Mouse (Mus musculus) kidney, adult 8-10 months (tissue): ENCODE measurements around the gene Snx29.
A peak's percentile ranks its signal among the peaks of the same experiment; 100 is the strongest.
"Not testable (repeated sequence)": the region's sequence is repeated elsewhere in the genome, so short reads cannot be mapped to it uniquely, and the experiment has no call there.

Source experiments
- DNase-seq, 2 experiments: peaks; one replicate each; pipeline ENCODE4 v3.0.0; 2022

Gene Snx29

GRCm38 (mm10) chr16:11360576-11360975, 37.9 kb downstream of the Snx29 start:
- not testable (repeated sequence) for DNase-seq

DNA sequence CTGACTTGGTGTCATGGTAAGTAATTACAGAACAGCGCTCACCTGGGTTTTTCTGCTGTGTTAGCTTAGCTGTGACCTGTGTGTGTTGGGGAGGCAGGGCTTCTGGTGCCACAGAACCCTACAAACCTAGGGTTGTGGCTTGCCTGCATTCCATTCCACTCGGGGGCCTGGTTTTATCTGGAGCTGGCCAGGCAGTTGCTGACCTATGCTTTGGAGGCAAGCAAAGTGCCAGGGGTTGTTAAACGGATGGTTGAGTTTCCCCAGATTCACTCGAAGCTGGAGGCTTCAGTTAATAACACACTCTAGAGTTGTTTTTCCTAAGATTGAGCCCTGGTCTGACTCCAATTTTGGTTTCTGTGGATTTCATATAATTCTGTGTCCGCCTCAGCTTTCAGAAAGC, 42.9 kb downstream of the Snx29 start:
- peak; percentile 90 to 95 for DNase-seq

- no peak for DNase-seq
Measured at GRCm38 (mm10) chr16:11366851-11367250, 44.1 kb downstream of the Snx29 start.

DNA sequence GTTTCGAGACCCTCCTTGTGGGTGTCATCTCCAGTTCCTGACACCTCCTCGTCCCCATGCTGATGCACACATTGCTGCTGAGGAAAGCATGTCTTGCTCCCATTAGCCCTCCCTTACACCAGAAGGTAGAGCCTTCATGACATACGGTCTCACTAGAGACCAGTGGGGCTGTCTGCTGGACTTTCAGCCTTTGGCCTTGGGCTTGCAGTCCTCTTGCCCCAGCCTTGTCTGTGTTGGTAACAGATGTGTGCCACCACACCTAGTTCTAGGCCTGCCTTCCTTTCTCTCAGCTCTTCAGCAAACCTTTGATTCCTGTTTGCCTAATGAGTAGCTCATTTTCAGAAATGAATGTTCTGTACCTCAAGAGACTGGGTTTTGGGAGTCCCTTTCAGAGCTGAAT, 45.7 kb downstream of the Snx29 start:
- peak in 1 of 2 experiments; percentile 47 for DNase-seq

GRCm38 (mm10) chr16:11369162-11369561, 46.5 kb downstream of the Snx29 start:
- DNase-seq = no peak

GRCm38 (mm10) chr16:11369642-11370041, 46.9 kb downstream of the Snx29 start:
- DNase-seq = peak in 1 of 2 experiments; percentile 58

DNA sequence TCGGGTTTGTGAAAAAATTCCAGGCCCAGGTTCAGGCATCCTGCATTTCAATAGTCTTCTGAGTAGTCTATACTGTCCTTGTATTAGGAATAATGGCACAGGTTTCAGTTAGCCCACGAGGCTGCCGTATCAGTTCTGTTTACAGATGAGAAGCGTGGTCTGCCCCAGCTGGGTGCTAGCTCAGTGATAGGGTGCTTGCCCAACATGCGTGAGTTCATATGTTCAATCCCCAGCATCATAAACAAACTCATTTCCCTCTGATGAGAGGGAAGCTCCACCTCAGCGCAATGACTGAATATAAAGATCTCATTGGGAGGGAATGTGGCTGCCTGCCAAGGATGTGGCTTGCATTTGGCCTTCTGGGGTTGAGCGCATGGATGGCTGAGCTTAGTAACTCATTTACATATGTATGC, 47.4 kb downstream of the Snx29 start:
- DNase-seq = no peak

DNA sequence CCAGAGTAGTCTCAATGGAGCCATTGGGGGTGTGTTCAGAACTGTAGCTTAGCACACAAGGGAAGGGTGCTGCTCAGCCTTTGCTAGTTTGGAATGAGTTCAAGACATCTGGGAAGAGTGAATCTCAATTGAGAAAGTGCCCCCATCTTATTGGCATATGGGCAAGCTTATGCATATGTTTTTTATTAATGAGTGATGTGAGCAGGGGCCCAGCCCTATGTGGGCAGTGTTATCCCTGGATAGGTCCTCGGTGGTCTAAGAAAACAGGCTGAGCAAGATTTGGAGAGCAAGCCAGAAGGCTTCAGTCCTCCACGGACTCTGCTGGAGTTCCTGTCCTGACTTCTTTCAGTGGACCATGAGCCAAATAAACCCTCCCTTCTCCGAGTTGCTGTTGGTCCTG, 56.6 kb downstream of the Snx29 start:
- DNase-seq = no peak

DNA sequence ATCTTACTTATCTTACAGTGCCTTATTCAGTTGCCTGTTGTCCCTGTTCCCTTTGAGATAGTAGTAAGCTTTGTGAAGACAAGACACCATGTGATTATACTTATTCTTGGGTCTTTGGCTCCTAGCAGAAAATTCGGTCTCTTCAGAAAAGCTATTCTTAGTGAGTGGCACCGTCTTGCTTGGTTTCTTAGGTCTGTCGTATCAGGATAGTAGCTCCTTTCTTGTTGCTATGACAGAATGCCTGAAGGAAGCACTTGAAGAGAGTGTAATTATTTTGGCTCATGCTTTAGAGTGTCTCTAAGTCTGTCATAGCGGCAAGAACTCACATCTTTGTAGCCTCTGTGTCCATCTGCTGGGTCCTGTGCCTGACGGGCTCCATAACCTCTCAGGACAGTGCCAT, 57.3 kb downstream of the Snx29 start:
- DNase-seq = no peak

DNA sequence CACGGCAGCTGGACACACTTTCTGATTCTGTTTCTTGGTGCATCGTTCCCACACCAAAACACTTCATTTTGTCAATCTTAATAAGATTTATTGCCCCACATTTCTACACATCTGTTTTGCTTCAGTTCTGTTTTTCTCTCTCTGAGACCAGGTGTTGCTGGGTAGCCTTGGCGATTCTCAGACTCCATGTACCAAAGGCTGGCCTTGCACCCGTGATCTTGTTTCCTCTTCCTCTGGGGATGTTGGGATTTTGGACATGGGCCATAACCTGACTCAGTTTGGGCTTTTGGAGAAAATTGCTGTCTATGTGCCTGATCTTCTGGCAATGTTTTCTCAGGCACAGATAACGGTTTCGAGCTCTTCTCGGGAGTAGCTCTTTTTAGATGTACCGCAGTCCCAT, 58.2 kb downstream of the Snx29 start:
- no peak for DNase-seq

- DNase-seq = no peak
Measured at GRCm38 (mm10) chr16:11384361-11384760, 61.7 kb downstream of the Snx29 start.

GRCm38 (mm10) chr16:11385150-11385549, 62.4 kb downstream of the Snx29 start:
- DNase-seq = no peak

- no peak for DNase-seq
Measured at GRCm38 (mm10) chr16:11385798-11386197, 63.1 kb downstream of the Snx29 start.

- no peak for DNase-seq
Measured at GRCm38 (mm10) chr16:11386221-11386620, 63.5 kb downstream of the Snx29 start.

GRCm38 (mm10) chr16:11388085-11388484, 65.4 kb downstream of the Snx29 start:
- DNase-seq = no peak

DNA sequence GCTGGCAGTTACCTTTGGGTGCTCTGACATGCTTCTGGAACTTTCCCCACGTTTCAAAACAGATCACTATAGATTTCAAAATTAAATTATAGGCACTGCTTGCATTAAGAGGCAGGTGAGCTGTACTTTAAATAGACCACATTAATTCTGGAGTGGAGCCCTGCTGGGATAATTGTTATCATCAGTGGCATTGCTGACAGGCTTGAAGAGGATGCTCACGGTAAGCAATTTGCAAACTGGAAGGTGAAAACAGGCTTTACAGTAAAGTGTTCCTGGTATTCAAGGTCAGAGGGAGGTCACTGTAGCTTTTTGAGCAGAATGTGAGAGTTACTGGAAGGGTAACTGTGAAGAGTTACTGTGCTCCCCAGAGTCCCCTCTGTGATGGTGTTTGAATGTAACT, 66.6 kb downstream of the Snx29 start:
- DNase-seq = no peak

DNA sequence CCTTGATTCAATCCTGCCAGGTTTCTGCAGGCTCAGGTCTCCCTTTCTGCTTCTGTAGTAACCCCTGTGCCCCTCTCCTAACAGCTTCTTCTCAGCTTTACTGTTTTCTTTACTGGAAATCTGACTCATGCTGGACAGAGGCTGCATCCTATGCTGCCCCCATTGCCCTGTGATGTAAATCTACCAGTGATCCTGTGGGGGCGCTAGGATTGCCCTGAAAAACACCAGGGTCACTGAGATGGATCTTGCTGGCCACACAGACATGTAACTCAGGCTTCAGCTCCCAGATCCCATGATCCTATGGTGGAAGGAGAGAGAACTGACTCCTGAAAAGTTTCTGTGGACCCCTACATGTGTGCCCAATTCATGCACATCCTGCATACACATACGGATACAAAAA, 73.9 kb downstream of the Snx29 start:
- no peak for DNase-seq

GRCm38 (mm10) chr16:11399386-11399785, 76.7 kb downstream of the Snx29 start:
- no peak for DNase-seq

DNA sequence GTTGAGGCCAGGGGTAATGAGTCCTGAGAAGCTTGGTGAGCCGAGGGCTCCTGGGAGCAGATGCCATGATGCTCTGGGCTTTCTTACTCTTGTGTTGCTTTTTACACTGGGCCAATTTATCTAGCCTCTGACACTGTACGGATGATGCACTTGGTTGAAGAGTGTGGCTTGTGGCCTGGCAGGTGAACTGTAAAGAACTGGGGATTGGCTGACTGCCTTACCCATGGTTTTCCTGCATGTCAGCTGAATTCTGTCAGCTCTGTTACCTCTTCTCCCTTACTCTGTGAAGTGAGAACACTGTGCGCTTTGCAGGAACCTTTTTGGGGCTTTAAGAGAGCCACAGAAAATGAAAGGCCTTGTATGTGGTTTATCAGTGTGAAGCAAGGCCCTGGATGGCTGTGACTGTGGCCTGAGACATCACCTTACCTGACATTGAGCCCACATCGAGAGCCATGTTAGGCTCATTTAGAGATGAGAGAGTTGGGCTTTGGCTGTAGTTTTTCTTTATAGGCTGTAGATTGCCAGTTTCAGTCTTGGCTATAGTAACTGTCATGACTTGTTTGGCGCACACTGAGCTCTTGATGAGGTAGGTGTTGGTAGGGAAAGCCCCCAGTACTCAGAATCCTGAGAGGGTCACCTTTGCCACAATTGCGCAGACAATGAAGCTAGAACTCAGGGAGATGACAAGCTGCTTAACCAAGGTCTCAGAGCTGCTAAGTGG, 77.3 kb downstream of the Snx29 start:
- peak in 1 of 2 experiments; percentile 55 for DNase-seq

DNA sequence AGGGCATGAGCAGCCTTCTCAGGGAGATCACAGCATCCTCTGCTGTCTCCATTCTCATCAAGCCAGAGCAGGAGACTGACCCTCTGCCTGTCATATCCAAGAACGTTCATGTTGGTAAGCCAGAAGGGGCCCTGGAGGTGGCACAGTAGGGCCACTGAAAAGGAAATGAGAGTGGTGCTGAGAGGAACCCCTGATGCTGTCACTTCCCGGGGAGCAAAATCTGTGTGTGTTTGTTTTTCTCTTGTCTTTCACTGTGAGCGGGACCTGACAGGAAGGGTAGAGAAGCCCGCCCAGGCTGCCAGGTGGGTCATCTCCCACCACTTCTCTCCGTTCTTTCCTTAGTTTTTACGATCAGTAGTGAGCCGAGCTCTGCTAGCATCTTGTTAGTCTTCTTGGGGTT, 78.2 kb downstream of the Snx29 start:
- DNase-seq = no peak

DNA sequence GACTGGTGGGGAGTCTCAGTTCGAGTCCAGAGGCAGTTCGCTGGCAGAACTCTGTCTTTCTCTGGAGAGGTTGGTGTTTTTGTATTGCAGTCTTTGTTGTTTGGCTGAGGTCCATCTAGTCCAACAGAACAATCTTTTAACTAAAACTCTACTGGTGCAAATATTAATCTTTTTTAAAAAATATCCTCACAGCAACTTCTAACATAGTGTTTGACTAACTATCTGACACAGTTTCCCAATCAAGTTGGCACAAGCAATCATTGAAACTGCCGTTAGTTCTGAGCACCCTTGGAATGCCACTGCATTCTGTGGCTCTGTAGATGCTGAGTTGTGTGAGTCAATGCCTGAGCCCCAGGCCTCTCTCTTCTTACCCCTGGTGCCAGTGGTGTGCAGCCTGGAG, 82.5 kb downstream of the Snx29 start:
- DNase-seq = no peak

- DNase-seq = peak; percentile 80 to 91
Measured at GRCm38 (mm10) chr16:11406201-11406600, 83.5 kb downstream of the Snx29 start.

- DNase-seq = no peak
Measured at GRCm38 (mm10) chr16:11406622-11407021, 83.9 kb downstream of the Snx29 start.

DNA sequence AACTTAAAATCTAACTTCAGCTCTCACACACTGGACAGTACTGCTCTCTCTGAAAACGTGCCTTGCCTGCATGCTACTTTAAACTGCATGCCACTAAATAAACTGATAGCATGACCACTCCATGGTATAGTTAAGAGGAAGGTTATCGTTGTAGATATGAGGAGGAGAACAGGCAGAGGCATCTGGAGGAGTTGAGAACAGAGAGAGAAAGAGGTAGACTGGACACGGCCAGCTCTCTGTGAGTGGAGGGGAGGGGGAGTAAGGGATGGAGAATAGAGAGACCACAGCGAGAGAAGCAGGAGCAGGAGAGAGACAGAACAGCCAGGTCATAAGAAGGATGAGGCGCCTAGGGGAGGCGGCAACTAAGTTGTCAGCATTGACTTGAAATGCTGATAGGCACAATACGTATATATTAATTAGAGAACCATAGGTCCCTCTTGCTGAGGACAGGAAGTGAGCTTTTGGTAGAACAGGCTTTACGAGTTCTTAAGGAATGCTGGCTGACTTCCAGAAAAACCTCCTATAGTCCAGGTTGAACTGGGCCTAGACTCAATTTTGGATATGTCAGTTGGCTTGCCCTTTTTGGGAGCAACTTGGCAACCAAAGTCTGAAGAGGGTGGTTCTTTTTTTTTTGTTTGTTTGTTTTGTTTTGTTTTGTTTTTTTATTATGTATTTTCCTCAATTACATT, 85.4 kb downstream of the Snx29 start:
- no peak for DNase-seq

- no peak for DNase-seq
Measured at GRCm38 (mm10) chr16:11408726-11409125, 86.0 kb downstream of the Snx29 start.
